Mouse (Mus musculus): ENCODE data around the gene Gm29423. TPM values are rescaled to one million over a fixed set of nuclear protein-coding genes. Genes with fewer than 3 reads are reported as not detected.
"Not testable (repeated sequence)": the region's sequence is repeated elsewhere in the genome, so short reads cannot be mapped to it uniquely, and the experiment has no call there.

Gm29423 gene
- polyA plus RNA-seq (2012; ENCODE audit: insufficient read depth, insufficient read length, missing spikeins), result not detected in 2 replicates

DNA sequence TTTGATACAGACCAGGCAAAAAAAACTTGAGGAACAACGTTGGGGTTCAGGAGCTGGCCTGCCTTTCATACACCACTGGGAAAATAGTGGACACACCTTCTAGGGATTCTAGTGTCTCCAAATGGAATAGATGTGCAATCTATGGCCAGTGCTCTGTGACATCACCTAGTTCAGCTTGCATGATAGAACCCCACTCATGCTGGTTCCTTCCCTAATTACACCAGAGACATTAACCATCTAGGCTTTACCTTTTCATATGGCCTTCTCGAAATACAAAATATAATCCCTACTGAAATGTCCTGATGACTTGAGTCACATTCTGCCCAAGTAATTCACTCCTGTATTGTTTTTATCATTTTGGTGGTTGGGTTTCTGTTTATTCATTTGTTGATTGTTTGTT is at the start of gene Gm29423, which contains the start of gene Gm29644:
Gene Gm29423 (minus strand): TSS at position 101 of the 400 bp plus-strand sequence.
Gene Gm29644 (minus strand): TSS at position 157 of the 400 bp plus-strand sequence.
- not testable (repeated sequence) for H3K4me1 ChIP-seq (ENCODE audit: control insufficient read depth, insufficient read depth, low read length); H3K4me3 ChIP-seq (ENCODE audit: insufficient read depth, low read length); H3K27ac ChIP-seq (ENCODE audit: insufficient read depth, low read depth, low read length)

DNA sequence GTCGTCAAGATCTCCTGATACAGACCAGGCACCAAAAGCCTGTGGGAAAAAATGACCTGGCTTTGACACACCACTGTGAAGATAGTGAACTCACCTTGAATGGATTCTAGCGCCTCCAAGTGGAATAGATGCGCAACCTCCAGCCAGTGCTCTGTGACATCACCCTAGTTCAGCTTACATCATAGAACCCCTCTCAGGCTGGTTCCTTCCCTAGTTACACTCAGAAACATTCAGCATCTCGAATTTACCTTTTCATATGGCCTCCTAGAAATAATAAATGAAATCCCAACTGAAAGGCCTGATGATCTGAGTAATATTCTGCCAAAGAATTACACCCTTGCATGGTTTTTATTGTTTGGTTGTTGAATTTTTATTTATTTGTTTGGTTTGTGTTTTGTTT is 29.5 kb downstream of the Gm29423 start, which contains the start of gene Gm21118:
Gene Gm21118 (minus strand): TSS at position 101 of the 400 bp plus-strand sequence.
- H3K27ac ChIP-seq (ENCODE audit: insufficient read depth, low read depth, low read length); H3K4me3 ChIP-seq (ENCODE audit: insufficient read depth, low read length); H3K4me1 ChIP-seq (ENCODE audit: control insufficient read depth, insufficient read depth, low read length): not testable (repeated sequence)

Other genes with a start within 250 kb of the Gm29423 start
- gene Gm21118, start 29.6 kb downstream of the Gm29423 start, polyA plus RNA-seq (2012; ENCODE audit: insufficient read depth, insufficient read length, missing spikeins), result not detected in 2 replicates
- gene Gm29644, start 56 bp upstream of the Gm29423 start, polyA plus RNA-seq (2012; ENCODE audit: insufficient read depth, insufficient read length, missing spikeins), result not detected in 2 replicates
- not detected in 2 replicates for gene Gm20888, start 138.6 kb upstream of the Gm29423 start, polyA plus RNA-seq (2012; ENCODE audit: insufficient read depth, insufficient read length, missing spikeins)